Mouse (Mus musculus): Measurements from ENCODE around the gene Aif1l. TPM values are rescaled to one million over a fixed set of nuclear protein-coding genes. Genes with fewer than 3 reads are reported as not detected.
A peak's percentile ranks its signal among the peaks of the same experiment; 100 is the strongest.

The Aif1l gene
- polyA plus RNA-seq (2012; rRNA removed): 3.4 and 5.0 TPM in 2 replicates

DNA sequence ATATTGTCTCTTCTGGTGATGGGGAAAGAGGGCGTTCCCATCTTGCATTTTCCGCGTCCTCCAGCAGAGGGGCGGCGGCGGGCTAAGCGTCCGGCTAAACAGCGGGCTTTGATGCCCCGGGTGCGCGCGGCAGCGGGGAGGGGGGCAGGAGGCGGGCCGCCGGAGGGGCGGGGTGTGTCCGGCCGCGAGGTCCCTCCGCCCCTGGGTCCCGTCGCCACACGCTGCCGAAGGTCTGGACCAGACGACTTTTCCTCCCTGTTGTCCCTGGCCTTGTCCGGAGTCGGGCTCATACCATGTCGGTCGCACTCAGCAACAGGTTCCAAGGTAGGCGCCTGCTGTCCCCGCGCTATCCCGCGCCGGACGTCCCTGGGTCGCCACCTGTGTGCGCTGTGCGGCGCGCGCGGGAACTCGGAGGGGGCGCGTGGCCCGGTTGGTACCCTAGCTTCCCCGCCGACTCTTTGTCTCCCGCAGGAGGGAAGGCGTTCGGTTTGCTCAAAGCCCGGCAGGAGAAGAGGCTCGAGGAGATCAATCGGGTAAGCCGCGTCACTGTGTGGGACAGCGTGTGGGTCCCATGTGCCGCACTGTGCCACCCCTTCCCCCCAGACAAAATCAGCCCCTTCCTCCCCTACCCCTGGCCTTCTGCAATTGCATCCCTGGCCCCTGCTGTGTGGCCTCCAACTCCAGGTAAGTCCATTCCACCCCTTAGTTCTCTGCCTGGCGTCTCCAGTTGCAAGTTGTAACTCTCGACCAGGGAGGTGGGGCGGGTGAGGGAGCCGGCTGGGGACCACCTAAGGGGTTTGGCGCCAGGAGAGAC, at the start of gene Aif1l:
Gene Aif1l, plus strand, starts transcription at position 82 of the 814 bp plus-strand sequence.
- 1% methylated on average over 66 of the region's 66 CpGs for WGBS
- TF ChIP-seq CTCF (IDR thresholded peaks at IDR 0.05; ENCODE audit: borderline replicate concordance, control insufficient read depth, extremely low read depth, insufficient read depth, low read length, poor library complexity) (no peak), POLR2A (IDR thresholded peaks at IDR 0.05; ENCODE audit: control insufficient read depth, extremely low read depth, insufficient read depth, low read length, poor library complexity) (no peak)
- Histone ChIP-seq H3K27ac (ENCODE audit: control insufficient read depth, insufficient read depth, low read length) (no peak within 1 kb of the TSS), H3K27me3 (ENCODE audit: control insufficient read depth, insufficient read depth, low read length) (peaks cover 19% of the 10 kb centered on the region), H3K4me3 (ENCODE audit: control insufficient read depth, insufficient read depth, low read length) (peak within 1 kb of the TSS; percentile 38), H3K4me1 (replicated peaks; ENCODE audit: control insufficient read depth, insufficient read depth, low read length) (peaks cover 9% of the 10 kb centered on the region), H3K36me3 (ENCODE audit: control insufficient read depth, insufficient read depth, low read length) (no peaks in the 10 kb centered on the region)
- peak; percentile 30 for DNase-seq

DNA sequence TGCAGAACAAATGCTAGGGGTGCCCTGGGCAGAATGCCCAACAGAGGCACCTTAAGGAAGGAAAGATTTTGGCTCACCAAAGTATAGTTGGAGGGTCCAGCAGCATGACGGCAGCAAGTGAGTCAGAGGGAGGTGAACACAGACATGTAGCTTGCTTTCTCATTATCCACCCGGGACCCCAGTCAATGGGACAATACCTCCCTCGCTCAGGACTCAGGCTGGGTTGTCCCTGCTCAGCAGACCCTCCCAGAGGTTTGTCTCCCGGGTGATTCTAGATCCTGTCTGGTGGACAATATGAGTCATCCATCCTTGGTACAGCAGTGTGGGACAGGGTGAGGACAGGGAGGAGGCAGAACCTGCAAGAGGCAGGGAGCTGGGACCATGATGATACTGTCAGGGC, 49.0 kb upstream of the Aif1l start:
- TF ChIP-seq CTCF (IDR thresholded peaks at IDR 0.05; ENCODE audit: borderline replicate concordance, control insufficient read depth, extremely low read depth, insufficient read depth, low read length, poor library complexity) (no peak), POLR2A (IDR thresholded peaks at IDR 0.05; ENCODE audit: control insufficient read depth, extremely low read depth, insufficient read depth, low read length, poor library complexity) (no peak)
- Histone ChIP-seq H3K4me1 (replicated peaks; ENCODE audit: control insufficient read depth, insufficient read depth, low read length) (peaks cover 11% of the 10 kb centered on the region), H3K36me3 (ENCODE audit: control insufficient read depth, insufficient read depth, low read length) (no peaks in the 10 kb centered on the region), H3K27me3 (ENCODE audit: control insufficient read depth, insufficient read depth, low read length) (no peaks in the 10 kb centered on the region), H3K4me3 (ENCODE audit: control insufficient read depth, insufficient read depth, low read length) (no peak overlapping the region), H3K27ac (ENCODE audit: control insufficient read depth, insufficient read depth, low read length) (no peak overlapping the region)
- DNase-seq: no peak
- WGBS: 96% methylated on average over 4 of the region's 4 CpGs

DNA sequence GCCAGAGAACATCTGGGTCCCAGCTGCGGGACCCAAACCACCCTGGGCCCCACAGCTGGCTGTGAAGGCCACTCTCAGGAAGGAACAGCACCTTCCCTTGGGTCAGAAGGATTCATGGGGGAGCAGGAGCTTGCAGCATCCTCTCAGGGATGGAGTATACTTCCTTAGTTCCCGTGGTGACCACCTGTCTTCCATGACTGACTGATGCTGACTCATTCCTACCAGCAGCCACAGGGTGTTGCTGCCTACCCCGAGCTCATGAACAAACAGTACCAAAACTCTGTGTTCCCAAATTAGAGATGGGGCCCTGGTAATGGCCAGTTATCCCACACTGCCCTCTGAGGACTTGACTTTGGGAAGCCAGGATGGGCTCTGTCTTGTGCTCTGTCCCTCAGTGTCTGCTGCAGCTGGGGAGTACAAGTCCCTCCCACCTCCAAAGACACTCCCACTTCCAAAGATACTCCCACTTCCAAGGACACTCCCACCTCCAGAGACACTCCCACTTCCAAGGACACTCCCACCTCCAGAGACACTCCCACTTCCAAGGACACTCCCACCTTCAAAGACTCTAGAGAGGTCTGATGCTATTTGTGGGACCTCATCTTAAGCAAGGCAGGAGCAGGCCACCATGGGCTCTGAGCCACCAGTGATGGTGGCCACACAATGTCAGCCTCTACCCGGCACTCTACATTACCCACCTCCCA, 48.1 kb upstream of the Aif1l start:
- Histone ChIP-seq H3K4me1 (replicated peaks; ENCODE audit: control insufficient read depth, insufficient read depth, low read length) (peaks cover 11% of the 10 kb centered on the region), H3K36me3 (ENCODE audit: control insufficient read depth, insufficient read depth, low read length) (no peaks in the 10 kb centered on the region), H3K27me3 (ENCODE audit: control insufficient read depth, insufficient read depth, low read length) (no peaks in the 10 kb centered on the region), H3K4me3 (ENCODE audit: control insufficient read depth, insufficient read depth, low read length) (no peak overlapping the region), H3K27ac (ENCODE audit: control insufficient read depth, insufficient read depth, low read length) (no peak overlapping the region)
- 52% methylated on average over 4 of the region's 4 CpGs for WGBS
- DNase-seq: no peak
- TF ChIP-seq CTCF (IDR thresholded peaks at IDR 0.05; ENCODE audit: borderline replicate concordance, control insufficient read depth, extremely low read depth, insufficient read depth, low read length, poor library complexity): no peak
- TF ChIP-seq POLR2A (IDR thresholded peaks at IDR 0.05; ENCODE audit: control insufficient read depth, extremely low read depth, insufficient read depth, low read length, poor library complexity): no peak

DNA sequence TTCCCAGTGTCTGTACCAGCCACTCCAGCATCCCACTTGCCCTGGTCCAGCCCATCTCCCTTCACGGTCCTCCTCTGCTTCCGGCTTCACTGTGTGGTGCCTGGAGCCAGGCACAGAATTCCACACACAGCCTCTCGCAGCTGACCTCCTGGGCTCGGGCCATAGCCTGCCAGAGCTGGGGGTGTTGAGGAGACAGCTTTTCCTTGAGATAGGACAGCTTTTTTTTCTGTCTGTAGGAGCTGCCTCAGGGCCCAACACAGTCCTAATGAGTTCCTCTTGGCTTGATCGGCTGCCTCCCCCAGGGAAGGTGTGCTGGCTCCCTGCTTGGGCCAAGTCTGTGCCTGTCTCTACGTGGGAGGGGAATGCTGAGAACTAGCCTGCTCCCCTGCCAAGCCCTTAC, 45.9 kb upstream of the Aif1l start:
- H3K27me3 ChIP-seq (ENCODE audit: control insufficient read depth, insufficient read depth, low read length): no peaks in the 10 kb centered on the region
- H3K4me1 ChIP-seq (replicated peaks; ENCODE audit: control insufficient read depth, insufficient read depth, low read length): peaks cover 11% of the 10 kb centered on the region
- DNase-seq: no peak
- no peak overlapping the region for H3K4me3 ChIP-seq (ENCODE audit: control insufficient read depth, insufficient read depth, low read length)
- 38% methylated on average over 6 of the region's 6 CpGs for WGBS
- H3K27ac ChIP-seq (ENCODE audit: control insufficient read depth, insufficient read depth, low read length): no peak overlapping the region
- no peaks in the 10 kb centered on the region for H3K36me3 ChIP-seq (ENCODE audit: control insufficient read depth, insufficient read depth, low read length)
- no peak for TF ChIP-seq POLR2A (IDR thresholded peaks at IDR 0.05; ENCODE audit: control insufficient read depth, extremely low read depth, insufficient read depth, low read length, poor library complexity)
- no peak for TF ChIP-seq CTCF (IDR thresholded peaks at IDR 0.05; ENCODE audit: borderline replicate concordance, control insufficient read depth, extremely low read depth, insufficient read depth, low read length, poor library complexity)

DNA sequence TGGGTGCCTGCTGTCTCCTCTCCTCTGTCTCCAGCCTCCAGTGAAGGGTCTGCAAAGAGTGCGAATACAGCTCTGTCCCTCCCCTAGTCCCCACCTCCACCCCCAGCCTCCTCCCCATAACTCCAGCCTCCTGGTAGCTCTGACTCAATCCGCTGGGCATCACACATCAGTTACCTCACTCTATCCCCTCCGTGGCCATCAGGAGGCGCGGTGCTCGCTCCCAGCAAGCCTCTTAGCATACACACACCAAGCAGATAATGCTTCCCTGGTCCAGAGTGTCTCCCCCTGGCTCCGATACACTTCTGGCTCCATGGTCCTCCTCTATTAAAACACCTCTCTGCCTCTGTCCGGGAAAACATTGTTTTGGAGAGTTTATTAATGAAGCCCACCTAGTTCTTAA, 45.3 kb upstream of the Aif1l start:
- Histone ChIP-seq H3K27ac (ENCODE audit: control insufficient read depth, insufficient read depth, low read length) (no peak overlapping the region), H3K4me3 (ENCODE audit: control insufficient read depth, insufficient read depth, low read length) (no peak overlapping the region), H3K27me3 (ENCODE audit: control insufficient read depth, insufficient read depth, low read length) (no peaks in the 10 kb centered on the region), H3K36me3 (ENCODE audit: control insufficient read depth, insufficient read depth, low read length) (no peaks in the 10 kb centered on the region), H3K4me1 (replicated peaks; ENCODE audit: control insufficient read depth, insufficient read depth, low read length) (peaks cover 11% of the 10 kb centered on the region)
- 47% methylated on average over 8 of the region's 8 CpGs for WGBS
- no peak for TF ChIP-seq CTCF (IDR thresholded peaks at IDR 0.05; ENCODE audit: borderline replicate concordance, control insufficient read depth, extremely low read depth, insufficient read depth, low read length, poor library complexity)
- no peak for TF ChIP-seq POLR2A (IDR thresholded peaks at IDR 0.05; ENCODE audit: control insufficient read depth, extremely low read depth, insufficient read depth, low read length, poor library complexity)
- no peak for DNase-seq

DNA sequence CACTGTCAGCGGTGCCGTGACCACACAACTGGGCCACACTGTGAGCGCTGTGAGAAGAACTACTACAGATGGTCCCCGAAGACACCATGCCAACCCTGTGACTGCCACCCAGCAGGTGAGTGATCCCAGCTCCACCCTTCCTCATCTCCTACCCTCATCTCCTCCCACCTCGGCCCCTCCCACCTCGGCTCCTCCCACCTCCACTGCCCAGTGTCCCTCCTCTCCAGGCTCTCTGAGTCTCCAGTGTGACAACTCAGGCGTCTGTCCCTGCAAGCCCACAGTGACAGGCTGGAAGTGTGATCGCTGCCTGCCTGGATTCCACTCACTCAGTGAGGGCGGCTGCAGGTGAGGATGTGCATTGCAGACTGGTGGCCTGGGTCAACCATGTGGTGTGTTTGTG, 44.3 kb upstream of the Aif1l start:
- TF ChIP-seq POLR2A (IDR thresholded peaks at IDR 0.05; ENCODE audit: control insufficient read depth, extremely low read depth, insufficient read depth, low read length, poor library complexity) (no peak), CTCF (IDR thresholded peaks at IDR 0.05; ENCODE audit: borderline replicate concordance, control insufficient read depth, extremely low read depth, insufficient read depth, low read length, poor library complexity) (no peak)
- WGBS: 67% methylated on average over 9 of the region's 9 CpGs
- no peak for DNase-seq

More for the DNA sequence above, 44.3 kb upstream of the Aif1l start:
- Histone ChIP-seq H3K27me3 (ENCODE audit: control insufficient read depth, insufficient read depth, low read length) (no peaks in the 10 kb centered on the region), H3K27ac (ENCODE audit: control insufficient read depth, insufficient read depth, low read length) (no peak overlapping the region), H3K4me3 (ENCODE audit: control insufficient read depth, insufficient read depth, low read length) (no peak overlapping the region), H3K4me1 (replicated peaks; ENCODE audit: control insufficient read depth, insufficient read depth, low read length) (peaks cover 11% of the 10 kb centered on the region), H3K36me3 (ENCODE audit: control insufficient read depth, insufficient read depth, low read length) (no peaks in the 10 kb centered on the region)

All from thymus, adult 2 months (tissue).